In the genomic region with DNA sequence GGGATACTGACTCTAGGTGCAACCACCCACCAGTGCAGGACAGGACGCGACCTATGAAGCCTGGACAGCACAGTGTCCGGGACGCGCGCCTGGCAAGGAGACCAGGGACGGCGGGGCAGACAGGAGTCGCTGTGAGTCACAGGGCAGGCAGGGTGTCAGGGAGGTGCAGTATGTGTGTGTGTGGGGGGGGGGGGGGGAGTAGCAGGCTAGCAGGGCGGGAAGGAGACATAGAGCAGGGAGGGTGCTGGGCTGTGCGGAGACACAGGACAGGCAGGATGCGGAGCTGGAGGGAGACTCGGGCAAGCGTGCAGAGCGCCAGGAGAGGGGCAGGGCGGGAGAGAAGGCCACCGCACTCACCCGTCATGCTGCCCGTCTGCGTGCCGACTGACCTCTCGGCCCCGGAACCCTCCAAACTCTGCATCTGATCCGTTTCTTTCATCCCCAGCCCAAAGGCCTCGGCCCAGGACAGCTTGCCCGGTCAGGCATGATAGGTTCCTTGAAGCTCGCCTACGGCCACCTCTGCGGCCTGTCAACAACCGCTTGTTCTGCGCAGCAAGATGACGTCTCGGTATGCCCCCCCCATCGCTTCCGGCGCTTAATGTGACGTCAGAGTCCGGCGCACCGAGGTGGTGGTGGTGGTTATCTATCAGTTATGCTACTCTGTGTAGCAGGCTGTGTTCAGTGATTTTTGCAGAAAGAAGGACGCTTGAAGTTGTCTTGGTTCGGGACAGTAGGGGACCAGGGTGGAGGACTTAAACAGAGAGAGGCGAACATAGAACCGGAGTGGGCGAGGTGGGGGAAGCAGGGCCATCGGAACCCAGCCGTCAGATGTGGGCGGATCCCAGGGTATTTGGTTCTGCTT, we compare ENCODE assay signal across 8 mouse cellular contexts. TPM values are rescaled to one million over a fixed set of nuclear protein-coding genes. Genes with fewer than 3 reads are reported as not detected.
DNase-seq lines count a peak whose midpoint lies in the region; ATAC-seq and TF ChIP-seq lines count a peak whose summit lies in the region.

A gene (minus strand): TSS at position 562 of the 862 bp plus-strand sequence.

- H3K4me1 ChIP-seq in cortical plate, adult 2 months (ENCODE audit: control insufficient read depth, insufficient read depth, low read length) = no peaks in the 10 kb centered on the region; the same call in 1 of the 2 replicates

- no peak for TF ChIP-seq CTCF in cortical plate, adult 2 months (IDR thresholded peaks at IDR 0.05; ENCODE audit: extremely low read depth, insufficient read depth, low read length)

- DNase-seq in gastrocnemius, adult 8-10 months (ENCODE audit: low spot score in 2 of 2) = peak; percentile 88 to 89
- DNase-seq in induced T-regulatory cell, adult 2 months (ENCODE audit: low read depth) = peak; percentile 96
- DNase-seq in left cerebral cortex, adult 9 months (ENCODE audit: low spot score in 2 of 2) = peak; percentile 80 to 97
- DNase-seq in right cerebral cortex, postnatal 14 days = peak; percentile 92
- peak; percentile 95 to 98 for DNase-seq in urinary bladder, postnatal 36 days (ENCODE audit: low spot score in 2 of 2)

- peak; percentile 82 for TF ChIP-seq POLR2A in cortical plate, adult 2 months (IDR thresholded peaks at IDR 0.05; ENCODE audit: extremely low read depth, insufficient read depth, low read length)

- peak within 1 kb of the TSS; percentile 60 for H3K4me3 ChIP-seq in cortical plate, adult 2 months (ENCODE audit: insufficient read depth, low read length)

- ATAC-seq in activated CD4-positive, CD25-positive, alpha-beta regulatory T cell, adult 4 months = peak; percentile 83
- peak; percentile 98 for ATAC-seq in megakaryocyte progenitor cell, adult 5-6 weeks (replicated peaks; ENCODE audit: poor library complexity)

- peak within 1 kb of the TSS; percentile 8; the same call in 1 of the 2 replicates for H3K27ac ChIP-seq in cortical plate, adult 2 months (ENCODE audit: insufficient read depth, low read length)

RNA-seq across cellular contexts. Expression of the gene that starts here (rescaled TPM):
- 10 to 100 TPM; 33.9 to 58.8 TPM for polyA plus RNA-seq in activated CD4-positive, CD25-positive, alpha-beta regulatory T cell, adult 4 months (2017; shearing (Covaris generic))
- 29.8 and 30.7 TPM in 2 replicates for polyA plus RNA-seq in cortical plate, adult 2 months (2012; rRNA removed)
- total RNA-seq in gastrocnemius, adult 8-10 months (2022) = 10 to 100 TPM; 30.2 to 37.7 (median 31.2) TPM
- 44.9 and 48.9 TPM in 2 replicates for total RNA-seq in megakaryocyte progenitor cell, adult 5-6 weeks (2015)
- total RNA-seq in megakaryocyte progenitor cell, adult 5-6 weeks (2017) = 23.2 and 25.4 TPM in 2 replicates

Comparison
In these comparisons a context has a peak if more than half of its experiments do, and no peak if none do; other contexts are left out.
1. Peak in every context shown above with its lines: DNase-seq, ATAC-seq, H3K4me3 ChIP-seq and H3K27ac ChIP-seq.